Mouse (Mus musculus) cerebellum, adult 2 months (tissue): ENCODE results near the gene Hrasls. TPM values are rescaled to one million over a fixed set of nuclear protein-coding genes. Genes with fewer than 3 reads are reported as not detected.

Experiments used
- DNase-seq, 2 experiments: peaks; one replicate each; pipeline ENCODE4 v3.0.0; 2021
- H3K27ac ChIP-seq: fragments of 200-500 bp; 2 replicates; pipeline ENCODE4 v1.5.1; 2012; ENCODE audit warnings: low read length, control low read depth, inconsistent platforms; ENCODE audit not compliant: insufficient read depth
- H3K27me3 ChIP-seq: fragments of 200-500 bp; 2 replicates; pipeline ENCODE4 v1.6.1; 2012; ENCODE audit warnings: inconsistent platforms, mild to moderate bottlenecking, low read length, moderate library complexity; ENCODE audit not compliant: control insufficient read depth, insufficient read depth
- H3K4me1 ChIP-seq: fragments of 200-500 bp; 2 replicates; pipeline ENCODE4 v1.6.1; 2011; ENCODE audit warnings: low read length; ENCODE audit not compliant: control insufficient read depth, insufficient read depth
- H3K4me3 ChIP-seq: fragments of 200-500 bp; replicated peaks from 2 replicates; pipeline ENCODE3; 2011; ENCODE audit warnings: mild to moderate bottlenecking, low read depth, low read length, control low read depth; ENCODE audit not compliant: insufficient read depth
- CTCF ChIP-seq: fragments of 200-500 bp; IDR thresholded peaks from 2 replicates; pipeline ENCODE4 v1.5.1; 2011; ENCODE audit warnings: low read depth, mild to moderate bottlenecking, control low read depth, low read length, moderate library complexity, borderline replicate concordance; ENCODE audit not compliant: insufficient read depth
- POLR2A ChIP-seq: fragments of 200-500 bp; IDR thresholded peaks from 2 replicates; pipeline ENCODE4 v1.6.1; 2011; ENCODE audit warnings: low read length, control low read depth, borderline replicate concordance; ENCODE audit not compliant: insufficient read depth
- WGBS: fragments of 180-500 bp; shearing (Covaris S2); methylation state at CpG from one replicate; pipeline ENCODE4 v1.1.7; 2018; 5-methylcytosine and 5-hydroxymethylcytosine counted together
- polyA plus RNA-seq: library from polyadenylated mRNA; depleted of rRNA; stranded (reverse); fragments of >200 nt; gene quantifications from 2 replicates; pipeline ENCODE4 v1.2.3, GENCODE M21; 2012; rRNA removed

The Hrasls gene
- polyA plus RNA-seq, 1 experiment = 13.3 TPM

- WGBS = 88% methylated on average over 4 of the region's 4 CpGs
- TF ChIP-seq CTCF = no peak
- no peak for TF ChIP-seq POLR2A
- Histone ChIP-seq H3K27ac (no peak overlapping the region), H3K4me3 (no peak overlapping the region), H3K4me1 (no peaks in the 10 kb centered on the region), H3K27me3 (no peaks in the 10 kb centered on the region)
- DNase-seq = no peak
Measured at GRCm38 (mm10) chr16:29254325-29254724, 44.8 kb downstream of the Hrasls start.

Other genes starting within 250 kb of the Hrasls start
- gene Atp13a5, start 169.0 kb downstream of the Hrasls start, polyA plus RNA-seq = 7.6 and 8.3 TPM in 2 replicates